Mouse (Mus musculus) Patski (cell line): Measurements from ENCODE around the gene Med15. TPM values are rescaled to one million over a fixed set of nuclear protein-coding genes. Genes with fewer than 3 reads are reported as not detected.

Experiments used
- ATAC-seq: fragments of 100-300 bp; one replicate; pipeline ENCODE4 v1.8.0; 2021
- CTCF ChIA-PET: fragments of 350-600 bp; sonication (Branson Sonifier 250); formaldehyde crosslinking; loops from one replicate; lab custom pipeline; 2022; ENCODE audit warnings: inconsistent platforms; lab: Charles Lee
- POLR2A ChIA-PET: fragments of 350-600 bp; sonication (Branson Sonifier 250); formaldehyde crosslinking; loops from one replicate; lab custom pipeline; 2022; ENCODE audit warnings: antibody characterized with exemption, inconsistent platforms; lab: Charles Lee
- DNase-seq: peaks from one replicate; pipeline ENCODE4 v3.0.0-alpha.2; 2011; ENCODE audit warnings: low read depth, low spot score
- H3K27me3 ChIP-seq: fragments of 371-371 bp; one replicate; pipeline ENCODE4 v1.5.1; 2021
- CTCF ChIP-seq: fragments of 100-300 bp; IDR thresholded peaks from one replicate; pipeline ENCODE4 v1.5.1; 2021
- in situ Hi-C: fragments of 300-500 bp; cut with MboI; formaldehyde crosslinking; loops from 3 replicates; pipeline ENCODE4 v1.11.1; 2018; ENCODE audit warnings: low pct_unique_long_range_greater_than_20kb, mixed read lengths
- polyA plus RNA-seq: library from polyadenylated mRNA; unstranded; gene quantifications from one replicate; pipeline ENCODE4 v1.2.3, GENCODE M21; 2021

Gene Med15
- polyA plus RNA-seq, 1 experiment from 2014 or later: 69.1 TPM

DNA sequence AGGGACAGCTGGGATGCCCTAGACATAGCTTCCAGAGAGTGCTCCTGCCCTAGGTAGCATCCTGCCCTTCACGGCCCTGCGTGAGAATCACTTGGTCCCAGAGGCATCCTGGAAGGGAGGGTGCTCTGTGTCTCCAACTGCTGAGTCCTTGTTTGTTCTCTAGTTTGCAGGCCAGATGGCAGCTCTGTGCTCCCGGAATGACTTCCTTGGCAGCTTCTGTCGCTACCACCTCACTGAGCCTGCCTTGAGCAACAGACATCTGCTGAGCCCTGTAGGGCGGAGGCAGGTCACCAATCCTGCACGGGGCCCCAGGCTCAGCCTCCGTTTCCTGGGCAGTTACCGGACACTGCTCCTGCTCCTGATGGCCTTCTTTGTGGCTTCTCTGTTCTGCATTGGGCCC lies 90.4 kb downstream of the Med15 start:
- POLR2A ChIA-PET: no interaction called here
- DNase-seq (no peak), ATAC-seq (no peak)
- no peak for TF ChIP-seq CTCF
- CTCF ChIA-PET: interaction anchor here (0.9 kb wide), 1 partner anchor 84 kb away, joined by 3 read pairs; no protein-coding TSS in a partner anchor
- in situ Hi-C loops: no loop called here
- H3K27me3 ChIP-seq: no peaks in the 10 kb centered on the region

DNA sequence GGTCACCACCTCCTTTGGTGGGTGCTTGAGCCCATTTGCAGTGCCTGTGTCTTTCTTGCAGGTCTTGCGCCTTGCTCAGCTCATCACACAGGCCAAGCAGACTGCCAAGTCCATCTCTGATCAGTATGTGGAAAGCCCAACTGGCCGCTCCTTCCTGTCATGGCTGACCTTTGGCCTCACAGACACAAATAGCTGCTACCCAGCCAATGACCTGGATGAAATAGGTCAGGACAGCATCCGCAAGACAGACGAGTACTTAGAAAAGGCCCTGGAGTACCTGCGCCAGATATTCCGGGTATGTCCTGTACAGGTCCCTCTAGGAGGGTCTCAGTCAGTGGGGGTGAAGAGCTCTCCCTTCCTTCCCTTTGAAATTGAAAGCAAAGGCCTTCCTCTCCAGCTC lies 91.4 kb downstream of the Med15 start:
- POLR2A ChIA-PET: interaction anchor here (0.6 kb wide), 1 partner anchor 240 kb away, joined by 3 read pairs; no protein-coding TSS in a partner anchor

GRCm38 (mm10) chr16:17640706-17641105 lies 92.0 kb downstream of the Med15 start:
- in situ Hi-C loops: no loop called here
- ChIA-PET POLR2A (no interaction called here), CTCF (interaction anchor here (0.9 to 1.2 kb wide), 2 partner anchors 21 to 86 kb away, joined by 3 read pairs; partner anchors contain the start of gene Smpd4)
- TF ChIP-seq CTCF: no peak
- DNase-seq (no peak), ATAC-seq (no peak)
- no peaks in the 10 kb centered on the region for H3K27me3 ChIP-seq

More for the DNA sequence above, 91.4 kb downstream of the Med15 start:
- CTCF ChIA-PET: interaction anchor here (1.2 kb wide), 1 partner anchor 86 kb away, joined by 3 read pairs; no protein-coding TSS in a partner anchor
- ATAC-seq (no peak), DNase-seq (no peak)
- no peaks in the 10 kb centered on the region for H3K27me3 ChIP-seq
- in situ Hi-C loops: no loop called here
- no peak for TF ChIP-seq CTCF

- DNase-seq (no peak), ATAC-seq (no peak)
- H3K27me3 ChIP-seq: no peaks in the 10 kb centered on the region
- CTCF ChIA-PET: interaction anchor here (0.9 to 1.8 kb wide), 3 partner anchors 14 to 22 kb away, joined by 3 to 5 read pairs (median 3); partner anchors contain the start of gene Smpd4
- TF ChIP-seq CTCF: no peak
- POLR2A ChIA-PET: no interaction called here
- in situ Hi-C loops: no loop called here
These were observed 92.7 kb downstream of the Med15 start for GRCm38 (mm10) chr16:17639951-17640350.

- in situ Hi-C loops: no loop called here
- ChIA-PET POLR2A (no interaction called here), CTCF (interaction anchor here (1.4 to 1.8 kb wide), 2 partner anchors 14 to 23 kb away, joined by 3 to 5 read pairs; no protein-coding TSS in a partner anchor)
- DNase-seq (no peak), ATAC-seq (no peak)
- H3K27me3 ChIP-seq: no peaks in the 10 kb centered on the region
- no peak for TF ChIP-seq CTCF
These were observed 93.6 kb downstream of the Med15 start for GRCm38 (mm10) chr16:17639081-17639480.

DNA sequence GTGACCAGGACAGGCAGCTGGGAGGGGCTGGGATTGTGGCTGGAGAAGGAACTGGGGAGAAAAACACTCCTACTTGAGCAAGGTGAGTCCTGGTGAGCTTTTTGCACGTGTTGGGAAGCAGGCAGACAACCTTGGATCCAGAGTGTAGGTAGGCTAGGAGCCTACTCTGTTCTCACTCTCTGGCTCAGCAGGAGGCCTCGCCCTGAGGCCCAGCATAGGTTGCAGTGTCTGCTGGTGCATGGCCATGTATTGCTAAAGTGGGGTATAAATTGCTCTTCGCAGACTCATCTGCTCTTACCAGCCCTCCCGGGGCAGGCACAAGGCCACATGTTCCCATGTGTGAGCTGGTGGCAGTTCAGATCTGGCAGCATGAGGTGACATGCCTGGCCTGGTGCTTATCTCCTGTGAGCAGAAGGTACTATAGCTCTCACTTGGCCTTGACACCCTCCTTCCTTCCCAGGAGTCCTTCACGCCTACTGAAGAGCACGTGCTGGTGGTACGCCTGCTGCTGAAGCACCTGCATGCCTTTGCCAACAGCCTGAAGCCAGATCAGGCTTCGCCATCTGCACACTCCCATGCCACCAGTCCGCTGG lies 94.6 kb downstream of the Med15 start:
- CTCF ChIA-PET: interaction anchor here (1.3 to 1.8 kb wide), 2 partner anchors 10 to 80 kb away, joined by 3 to 4 read pairs; no protein-coding TSS in a partner anchor
- no peak for ATAC-seq
- in situ Hi-C loops: no loop called here
- H3K27me3 ChIP-seq: no peaks in the 10 kb centered on the region
- POLR2A ChIA-PET: no interaction called here
- TF ChIP-seq CTCF: no peak
- DNase-seq: no peak

DNA sequence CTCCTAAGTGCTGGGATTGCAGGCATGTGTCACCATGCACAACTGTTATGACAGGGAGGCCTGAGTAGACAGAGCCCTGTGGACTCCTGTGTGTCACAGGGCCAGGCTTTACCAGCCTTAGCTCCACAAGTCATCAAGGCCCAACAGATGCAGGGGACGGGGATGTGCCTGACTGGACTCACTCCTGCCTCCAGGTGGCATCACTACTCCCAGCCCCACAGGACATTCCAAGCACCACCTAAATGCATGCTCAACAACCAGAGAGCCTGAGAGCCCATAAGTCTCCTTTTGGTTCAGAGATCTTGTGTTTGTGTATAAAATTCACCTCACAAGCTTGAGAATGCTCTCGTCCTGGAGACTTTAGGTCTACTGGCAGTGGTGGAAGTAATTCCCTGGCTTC lies 95.1 kb downstream of the Med15 start:
- in situ Hi-C loops: no loop called here
- ATAC-seq: no peak
- ChIA-PET CTCF (interaction anchor here (1.3 to 1.8 kb wide), 2 partner anchors 10 to 79 kb away, joined by 3 to 4 read pairs; no protein-coding TSS in a partner anchor), POLR2A (no interaction called here)
- no peak for DNase-seq
- TF ChIP-seq CTCF: no peak
- no peaks in the 10 kb centered on the region for H3K27me3 ChIP-seq

- TF ChIP-seq CTCF: no peak
- POLR2A ChIA-PET: no interaction called here
- CTCF ChIA-PET: interaction anchor here (0.9 to 1.8 kb wide), 4 partner anchors 9 to 89 kb away, joined by 3 to 4 read pairs (median 3); no protein-coding TSS in a partner anchor
These were observed 95.8 kb downstream of the Med15 start for GRCm38 (mm10) chr16:17636904-17637303.

GRCm38 (mm10) chr16:17633481-17634181 lies 99.1 kb downstream of the Med15 start:
- TF ChIP-seq CTCF: no peak
- no peaks in the 10 kb centered on the region for H3K27me3 ChIP-seq
- ChIA-PET CTCF (interaction anchor here (2.2 kb wide), 1 partner anchor 11 kb away, joined by 5 read pairs; no protein-coding TSS in a partner anchor), POLR2A (no interaction called here)
- ATAC-seq (no peak), DNase-seq (no peak)
- in situ Hi-C loops: no loop called here

More at GRCm38 (mm10) chr16:17636904-17637303, 95.8 kb downstream of the Med15 start:
- DNase-seq (no peak), ATAC-seq (no peak)
- in situ Hi-C loops: no loop called here
- H3K27me3 ChIP-seq: no peaks in the 10 kb centered on the region

GRCm38 (mm10) chr16:17632580-17632979 lies 100.1 kb downstream of the Med15 start:
- in situ Hi-C loops: no loop called here
- H3K27me3 ChIP-seq: no peaks in the 10 kb centered on the region
- DNase-seq (no peak), ATAC-seq (no peak)
- POLR2A ChIA-PET: no interaction called here
- CTCF ChIA-PET: no interaction called here
- no peak for TF ChIP-seq CTCF

DNA sequence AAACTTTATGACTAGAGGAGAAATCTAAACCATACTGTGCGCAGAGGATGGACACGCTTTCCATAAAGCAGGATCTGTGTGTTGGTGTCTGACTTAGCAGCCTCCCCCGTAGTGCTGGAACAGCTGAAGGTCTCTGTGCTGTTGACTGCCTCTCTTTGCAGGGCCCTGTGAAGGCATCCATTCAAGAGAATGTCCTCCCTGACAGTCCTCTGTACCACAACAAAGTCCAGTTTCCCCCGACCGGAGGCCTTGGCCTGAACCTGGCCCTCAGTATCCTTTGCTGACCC lies 106.5 kb downstream of the Med15 start:
- no peak for TF ChIP-seq CTCF
- no peak for DNase-seq
- in situ Hi-C loops: no loop called here
- ChIA-PET POLR2A (no interaction called here), CTCF (no interaction called here)
- H3K27me3 ChIP-seq: no peaks in the 10 kb centered on the region
- no peak for ATAC-seq
